Mouse (Mus musculus) mature B cell (primary cell): ENCODE data around the gene Med20.
"Not testable (repeated sequence)": the region's sequence is repeated elsewhere in the genome, so short reads cannot be mapped to it uniquely, and the experiment has no call there.

Experiments used
- in situ Hi-C: fragments of 300-500 bp; cut with MboI; formaldehyde crosslinking; loops from 2 replicates; pipeline ENCODE4 v1.14.3; 2019

The Med20 gene

GRCm38 (mm10) chr17:47626031-47626430, 14.6 kb downstream of the Med20 start:
- in situ Hi-C loops = no loop called here

- in situ Hi-C loops = no loop called here
Measured at GRCm38 (mm10) chr17:47627791-47628190, 16.4 kb downstream of the Med20 start.

- in situ Hi-C loops = no loop called here
Measured at GRCm38 (mm10) chr17:47628851-47629676, 17.7 kb downstream of the Med20 start.

GRCm38 (mm10) chr17:47629717-47630677, 18.6 kb downstream of the Med20 start:
- in situ Hi-C loops = no loop called here

- in situ Hi-C loops = no loop called here
Measured at GRCm38 (mm10) chr17:47630678-47631065, 19.3 kb downstream of the Med20 start, which contains the start of gene Usp49. Gene Usp49, plus strand, starts transcription at chr17:47630690.

GRCm38 (mm10) chr17:47632181-47632840, 20.9 kb downstream of the Med20 start:
- in situ Hi-C loops = no loop called here

GRCm38 (mm10) chr17:47633999-47634770, 22.8 kb downstream of the Med20 start:
- in situ Hi-C loops = no loop called here

GRCm38 (mm10) chr17:47642992-47643391, 31.6 kb downstream of the Med20 start:
- in situ Hi-C loops = no loop called here

- in situ Hi-C loops = no loop called here
Measured at GRCm38 (mm10) chr17:47646683-47647082, 35.3 kb downstream of the Med20 start.

GRCm38 (mm10) chr17:47648966-47649365, 37.6 kb downstream of the Med20 start:
- in situ Hi-C loops = no loop called here

GRCm38 (mm10) chr17:47651953-47652352, 40.6 kb downstream of the Med20 start:
- in situ Hi-C loops = no loop called here

GRCm38 (mm10) chr17:47654346-47654745, 43.0 kb downstream of the Med20 start:
- in situ Hi-C loops = not testable (repeated sequence)

- in situ Hi-C loops = no loop called here
Measured at GRCm38 (mm10) chr17:47655697-47656096, 44.3 kb downstream of the Med20 start.

- in situ Hi-C loops = no loop called here
Measured at GRCm38 (mm10) chr17:47657901-47658300, 46.5 kb downstream of the Med20 start.

GRCm38 (mm10) chr17:47658741-47659243, 47.4 kb downstream of the Med20 start:
- in situ Hi-C loops = no loop called here

GRCm38 (mm10) chr17:47663009-47663713, 51.8 kb downstream of the Med20 start:
- in situ Hi-C loops = no loop called here

GRCm38 (mm10) chr17:47664474-47664873, 53.1 kb downstream of the Med20 start:
- in situ Hi-C loops = no loop called here

- in situ Hi-C loops = no loop called here
Measured at GRCm38 (mm10) chr17:47669166-47669565, 57.8 kb downstream of the Med20 start.

GRCm38 (mm10) chr17:47671988-47672310, 60.6 kb downstream of the Med20 start:
- in situ Hi-C loops = no loop called here

- in situ Hi-C loops = no loop called here
Measured at GRCm38 (mm10) chr17:47672311-47673111, 61.1 kb downstream of the Med20 start.
